Mouse (Mus musculus): ENCODE data around the gene Rflna. TPM values are rescaled to one million over a fixed set of nuclear protein-coding genes. Genes with fewer than 3 reads are reported as not detected.

The Rflna gene
- 2.0 and 2.9 TPM in 2 replicates for polyA plus RNA-seq (2015; fragmentation: Nextera tagmentation; extraction: Ambion mirVana)

GRCm38 (mm10) chr5:125002969-125003872 lies at the start of gene Rflna:
TSS of gene Rflna (plus strand) at chr5:125003221.

Other genes with a start within 250 kb of the Rflna start
- gene Ccdc92, start 140.8 kb upstream of the Rflna start, polyA plus RNA-seq (2015; fragmentation: Nextera tagmentation; extraction: Ambion mirVana) = 0.73 and 0.81 TPM in 2 replicates
- gene Zfp664, start 140.5 kb upstream of the Rflna start, polyA plus RNA-seq (2015; fragmentation: Nextera tagmentation; extraction: Ambion mirVana) = 21.6 and 24.6 TPM in 2 replicates
- 7.1 and 10.7 TPM in 2 replicates for gene Ncor2, start 176.0 kb downstream of the Rflna start, polyA plus RNA-seq (2015; fragmentation: Nextera tagmentation; extraction: Ambion mirVana)

All from spleen, postnatal 0 days (tissue).